Mouse (Mus musculus): Measurements from ENCODE around the gene Lca5l. TPM values are rescaled to one million over a fixed set of nuclear protein-coding genes. Genes with fewer than 3 reads are reported as not detected.
A peak's percentile ranks its signal among the peaks of the same experiment; 100 is the strongest.

Gene Lca5l
- polyA plus RNA-seq (2015; fragmentation: Nextera tagmentation; extraction: Ambion mirVana) = 1.2 TPM in 2 replicates

- H3K4me1 ChIP-seq (ENCODE audit: control insufficient read depth, insufficient read depth, low read length) = peaks cover 8% of the 10 kb centered on the region
- no peaks in the 10 kb centered on the region for H3K27me3 ChIP-seq (ENCODE audit: control insufficient read depth, insufficient read depth, low read length)
- H3K9ac ChIP-seq (ENCODE audit: low read length) = peak within 1 kb of the TSS; percentile 70
- H3K9me3 ChIP-seq (replicated peaks; ENCODE audit: control insufficient read depth, low read length) = no peaks in the 10 kb centered on the region
- peak; percentile 98 for ATAC-seq (replicated peaks; ENCODE audit: extremely low read depth, insufficient read depth, low FRiP score)
- H3K36me3 ChIP-seq (ENCODE audit: control insufficient read depth, insufficient read depth) = no peaks in the 10 kb centered on the region
- H3K4me3 ChIP-seq (ENCODE audit: low read length) = peak within 1 kb of the TSS; percentile 66
- peak within 1 kb of the TSS; percentile 81 for H3K4me2 ChIP-seq (ENCODE audit: low read depth, low read length)
- H3K27ac ChIP-seq (ENCODE audit: low read length) = peak within 1 kb of the TSS; percentile 92
- under 1% methylated on average over 76 of the region's 77 CpGs for WGBS
These were observed at the start of gene Lca5l for GRCm38 (mm10) chr16:96191531-96192506. Gene Lca5l, minus strand, starts transcription at chr16:96192271.

DNA sequence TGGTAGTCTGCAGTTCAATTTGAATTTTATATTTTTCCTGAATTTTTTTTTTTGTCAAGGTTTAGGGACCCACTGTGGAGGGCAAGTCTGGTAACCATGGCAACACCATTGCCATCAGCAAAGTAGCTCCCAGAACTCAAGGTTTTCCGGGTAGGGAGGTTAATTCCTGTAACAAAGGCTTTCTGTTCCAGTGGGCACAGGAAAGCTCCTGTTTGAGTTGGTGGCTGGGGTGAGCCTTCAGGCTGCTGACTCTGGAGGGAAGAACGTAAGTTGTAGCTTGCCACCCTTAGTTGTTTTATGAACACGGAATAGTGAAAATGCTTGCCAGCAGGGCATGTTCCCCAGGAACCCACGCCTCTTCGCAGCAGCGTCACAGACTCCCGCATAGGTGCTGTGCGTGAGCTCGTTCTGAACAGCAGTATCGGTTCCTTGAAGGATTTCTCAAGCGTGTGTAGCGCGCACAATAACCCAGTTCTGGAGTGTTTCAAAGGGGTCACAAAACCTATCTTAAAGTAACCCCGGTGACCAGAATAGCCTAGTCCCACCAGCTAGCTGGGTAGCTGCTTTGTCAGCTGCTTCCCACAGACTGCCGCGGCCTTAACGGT, 43.4 kb upstream of the Lca5l start, which contains the start of gene B3galt5:
Gene B3galt5 (plus strand): TSS at position 436 of the 605 bp plus-strand sequence.
- Histone ChIP-seq H3K27me3 (ENCODE audit: control insufficient read depth, insufficient read depth, low read length) (no peaks in the 10 kb centered on the region), H3K4me2 (ENCODE audit: low read depth, low read length) (no peak within 1 kb of the TSS), H3K36me3 (ENCODE audit: control insufficient read depth, insufficient read depth) (no peaks in the 10 kb centered on the region), H3K4me3 (ENCODE audit: low read length) (no peak within 1 kb of the TSS), H3K9me3 (replicated peaks; ENCODE audit: control insufficient read depth, low read length) (no peaks in the 10 kb centered on the region), H3K27ac (ENCODE audit: low read length) (no peak within 1 kb of the TSS), H3K9ac (ENCODE audit: low read length) (no peak within 1 kb of the TSS), H3K4me1 (ENCODE audit: control insufficient read depth, insufficient read depth, low read length) (no peaks in the 10 kb centered on the region)
- no peak for ATAC-seq (replicated peaks; ENCODE audit: extremely low read depth, insufficient read depth, low FRiP score)
- WGBS = 75% methylated on average over 17 of the region's 17 CpGs

DNA sequence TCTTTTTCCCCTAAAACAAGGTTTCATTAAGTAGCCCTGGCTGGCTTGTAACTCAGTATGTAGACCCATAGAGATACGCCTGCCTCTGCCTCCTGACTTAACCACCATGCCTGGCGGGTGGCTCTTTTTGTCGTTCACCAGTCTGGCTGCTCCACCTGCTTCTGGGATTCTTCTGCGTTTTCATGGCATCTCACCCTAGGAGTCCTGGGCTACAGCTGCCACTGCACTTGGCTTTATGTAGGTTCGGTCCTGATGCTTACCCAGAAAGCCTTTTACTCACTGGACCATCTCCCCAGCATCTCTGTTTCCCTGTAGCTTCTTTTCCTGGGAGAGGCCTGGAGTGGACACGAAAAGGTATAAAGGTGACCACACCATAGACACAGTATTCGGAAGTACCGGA, 41.9 kb upstream of the Lca5l start:
- no peaks in the 10 kb centered on the region for H3K36me3 ChIP-seq (ENCODE audit: control insufficient read depth, insufficient read depth)
- 80% methylated on average over 8 of the region's 8 CpGs for WGBS
- 0 out of 2 replicates have a peak, but pooled peaks cover 2% of the 10 kb centered on the region for H3K4me1 ChIP-seq (ENCODE audit: control insufficient read depth, insufficient read depth, low read length)
- H3K9ac ChIP-seq (ENCODE audit: low read length) = no peak overlapping the region
- no peak overlapping the region for H3K27ac ChIP-seq (ENCODE audit: low read length)
- no peak for ATAC-seq (replicated peaks; ENCODE audit: extremely low read depth, insufficient read depth, low FRiP score)
- H3K4me3 ChIP-seq (ENCODE audit: low read length) = no peak overlapping the region
- H3K27me3 ChIP-seq (ENCODE audit: control insufficient read depth, insufficient read depth, low read length) = no peaks in the 10 kb centered on the region
- no peak overlapping the region for H3K4me2 ChIP-seq (ENCODE audit: low read depth, low read length)
- H3K9me3 ChIP-seq (replicated peaks; ENCODE audit: control insufficient read depth, low read length) = no peaks in the 10 kb centered on the region

- Histone ChIP-seq H3K9me3 (replicated peaks; ENCODE audit: control insufficient read depth, low read length) (no peaks in the 10 kb centered on the region), H3K27ac (ENCODE audit: low read length) (no peak overlapping the region), H3K4me3 (ENCODE audit: low read length) (no peak overlapping the region), H3K27me3 (ENCODE audit: control insufficient read depth, insufficient read depth, low read length) (no peaks in the 10 kb centered on the region), H3K4me1 (ENCODE audit: control insufficient read depth, insufficient read depth, low read length) (peaks cover 13% of the 10 kb centered on the region), H3K9ac (ENCODE audit: low read length) (no peak overlapping the region), H3K4me2 (ENCODE audit: low read depth, low read length) (no peak overlapping the region), H3K36me3 (ENCODE audit: control insufficient read depth, insufficient read depth) (peaks cover 8% of the 10 kb centered on the region)
- WGBS = 81% methylated on average over 7 of the region's 8 CpGs
- ATAC-seq (replicated peaks; ENCODE audit: extremely low read depth, insufficient read depth, low FRiP score) = no peak
These were observed 39.9 kb upstream of the Lca5l start for GRCm38 (mm10) chr16:96231974-96232373.

DNA sequence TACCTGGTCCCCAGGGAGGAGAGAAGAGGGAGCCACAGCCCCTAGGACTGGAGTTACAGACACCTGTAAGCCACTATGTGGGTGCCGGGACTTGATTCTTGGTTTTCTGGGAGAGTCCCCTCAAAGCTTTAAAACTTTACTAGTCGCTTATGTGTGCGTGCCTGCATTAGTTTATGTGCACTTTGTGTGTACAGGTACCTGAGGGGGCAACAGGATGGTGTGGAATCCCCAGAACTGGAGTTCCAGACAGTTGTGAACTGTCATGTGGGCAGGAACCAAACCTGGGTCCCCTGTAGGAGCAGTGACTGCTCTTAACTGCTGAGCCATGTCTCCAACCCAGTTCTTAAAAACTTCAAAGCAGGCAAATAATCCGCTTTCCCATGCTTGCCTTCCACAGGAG, 39.2 kb upstream of the Lca5l start:
- Histone ChIP-seq H3K27ac (ENCODE audit: low read length) (no peak overlapping the region), H3K4me2 (ENCODE audit: low read depth, low read length) (no peak overlapping the region), H3K9ac (ENCODE audit: low read length) (no peak overlapping the region), H3K36me3 (ENCODE audit: control insufficient read depth, insufficient read depth) (peaks cover 12% of the 10 kb centered on the region), H3K9me3 (replicated peaks; ENCODE audit: control insufficient read depth, low read length) (no peaks in the 10 kb centered on the region), H3K4me3 (ENCODE audit: low read length) (no peak overlapping the region), H3K4me1 (ENCODE audit: control insufficient read depth, insufficient read depth, low read length) (peaks cover 13% of the 10 kb centered on the region), H3K27me3 (ENCODE audit: control insufficient read depth, insufficient read depth, low read length) (no peaks in the 10 kb centered on the region)
- 92% methylated on average over 4 of the region's 4 CpGs for WGBS
- no peak for ATAC-seq (replicated peaks; ENCODE audit: extremely low read depth, insufficient read depth, low FRiP score)

- H3K27me3 ChIP-seq (ENCODE audit: control insufficient read depth, insufficient read depth, low read length) = no peaks in the 10 kb centered on the region
- no peak; the same call in 1 of the 2 replicates for ATAC-seq (replicated peaks; ENCODE audit: extremely low read depth, insufficient read depth, low FRiP score)
- 30% methylated on average over 11 of the region's 11 CpGs for WGBS
- no peak overlapping the region for H3K4me2 ChIP-seq (ENCODE audit: low read depth, low read length)
- peaks cover 13% of the 10 kb centered on the region for H3K4me1 ChIP-seq (ENCODE audit: control insufficient read depth, insufficient read depth, low read length)
- peaks cover 20% of the 10 kb centered on the region for H3K36me3 ChIP-seq (ENCODE audit: control insufficient read depth, insufficient read depth)
- H3K4me3 ChIP-seq (ENCODE audit: low read length) = no peak overlapping the region
- H3K9me3 ChIP-seq (replicated peaks; ENCODE audit: control insufficient read depth, low read length) = no peaks in the 10 kb centered on the region
- no peak overlapping the region for H3K9ac ChIP-seq (ENCODE audit: low read length)
- no peak overlapping the region for H3K27ac ChIP-seq (ENCODE audit: low read length)
These were observed 38.3 kb upstream of the Lca5l start for GRCm38 (mm10) chr16:96230411-96230810.

DNA sequence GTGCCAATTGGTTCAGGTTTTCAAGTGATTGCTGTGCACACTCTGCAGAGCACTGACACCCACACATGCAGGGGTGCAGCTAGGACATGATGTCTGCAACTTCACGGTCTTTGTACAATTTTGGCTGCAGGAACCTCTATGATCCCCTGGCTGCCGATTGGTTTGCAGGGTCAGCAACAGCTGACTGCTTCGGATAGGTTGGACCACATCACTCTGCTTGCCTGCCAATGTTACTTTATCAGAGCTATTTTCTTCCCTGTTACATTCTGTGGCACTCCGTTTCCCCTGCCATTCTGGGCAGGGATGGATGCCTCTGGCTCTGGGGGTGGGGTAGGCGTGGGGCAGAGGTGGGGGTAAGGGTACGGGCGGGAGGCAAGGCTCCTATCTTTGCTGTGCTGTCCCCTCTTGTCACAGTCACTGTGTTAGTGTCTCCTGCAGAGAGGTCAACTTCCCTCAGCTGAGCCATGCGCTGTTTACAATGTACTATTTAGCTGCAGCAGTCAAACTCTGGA, 37.0 kb upstream of the Lca5l start:
- WGBS = 31% methylated on average over 8 of the region's 8 CpGs
- peaks cover 23% of the 10 kb centered on the region for H3K36me3 ChIP-seq (ENCODE audit: control insufficient read depth, insufficient read depth)
- no peaks in the 10 kb centered on the region for H3K9me3 ChIP-seq (replicated peaks; ENCODE audit: control insufficient read depth, low read length)
- H3K27me3 ChIP-seq (ENCODE audit: control insufficient read depth, insufficient read depth, low read length) = no peaks in the 10 kb centered on the region
- H3K4me1 ChIP-seq (ENCODE audit: control insufficient read depth, insufficient read depth, low read length) = peaks cover 13% of the 10 kb centered on the region
- H3K27ac ChIP-seq (ENCODE audit: low read length) = peak overlapping the region; percentile 71
- ATAC-seq (replicated peaks; ENCODE audit: extremely low read depth, insufficient read depth, low FRiP score) = peak; percentile 73
- no peak overlapping the region for H3K4me2 ChIP-seq (ENCODE audit: low read depth, low read length)
- no peak overlapping the region for H3K9ac ChIP-seq (ENCODE audit: low read length)
- no peak overlapping the region for H3K4me3 ChIP-seq (ENCODE audit: low read length)

DNA sequence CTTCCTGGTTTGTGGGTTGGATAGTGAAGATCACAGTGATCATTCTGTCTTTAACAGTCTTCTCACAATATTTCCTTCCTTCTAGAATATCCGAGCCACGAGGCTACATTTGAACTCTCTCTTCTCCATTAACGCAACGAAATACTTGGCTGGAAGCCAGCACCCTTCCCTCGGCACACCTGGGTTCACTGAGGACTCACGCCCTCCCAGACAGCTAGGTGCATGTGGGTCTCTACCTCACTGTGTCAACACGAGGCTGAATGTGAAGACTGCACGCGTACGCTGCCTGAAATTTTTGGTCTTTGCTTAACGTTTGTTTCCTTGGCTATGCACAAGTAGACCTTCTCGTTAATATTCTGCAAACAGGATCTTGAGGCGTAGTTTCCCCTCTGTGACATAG, 36.4 kb upstream of the Lca5l start:
- no peak overlapping the region for H3K4me2 ChIP-seq (ENCODE audit: low read depth, low read length)
- H3K4me1 ChIP-seq (ENCODE audit: control insufficient read depth, insufficient read depth, low read length) = peaks cover 13% of the 10 kb centered on the region
- H3K9ac ChIP-seq (ENCODE audit: low read length) = no peak overlapping the region
- H3K4me3 ChIP-seq (ENCODE audit: low read length) = no peak overlapping the region
- no peak for ATAC-seq (replicated peaks; ENCODE audit: extremely low read depth, insufficient read depth, low FRiP score)
- H3K27me3 ChIP-seq (ENCODE audit: control insufficient read depth, insufficient read depth, low read length) = no peaks in the 10 kb centered on the region
- peak overlapping the region; percentile 71 for H3K27ac ChIP-seq (ENCODE audit: low read length)
- H3K9me3 ChIP-seq (replicated peaks; ENCODE audit: control insufficient read depth, low read length) = no peaks in the 10 kb centered on the region
- peaks cover 23% of the 10 kb centered on the region for H3K36me3 ChIP-seq (ENCODE audit: control insufficient read depth, insufficient read depth)
- WGBS = 63% methylated on average over 13 of the region's 13 CpGs

- H3K4me2 ChIP-seq (ENCODE audit: low read depth, low read length) = no peak overlapping the region
- H3K4me3 ChIP-seq (ENCODE audit: low read length) = no peak overlapping the region
- no peak overlapping the region for H3K9ac ChIP-seq (ENCODE audit: low read length)
- ATAC-seq (replicated peaks; ENCODE audit: extremely low read depth, insufficient read depth, low FRiP score) = no peak
- no peaks in the 10 kb centered on the region for H3K27me3 ChIP-seq (ENCODE audit: control insufficient read depth, insufficient read depth, low read length)
- H3K9me3 ChIP-seq (replicated peaks; ENCODE audit: control insufficient read depth, low read length) = no peaks in the 10 kb centered on the region
- H3K36me3 ChIP-seq (ENCODE audit: control insufficient read depth, insufficient read depth) = peaks cover 25% of the 10 kb centered on the region
- H3K4me1 ChIP-seq (ENCODE audit: control insufficient read depth, insufficient read depth, low read length) = peaks cover 21% of the 10 kb centered on the region
- H3K27ac ChIP-seq (ENCODE audit: low read length) = peak overlapping the region; percentile 12
- 63% methylated on average over 1 of the region's 1 CpGs for WGBS
These were observed 30.4 kb upstream of the Lca5l start for GRCm38 (mm10) chr16:96222452-96222851.

Measured in heart, embryonic 16.5 days (tissue).